Mouse (Mus musculus) small intestine, adult 2 months (tissue): Measurements from ENCODE around the gene Rhot1. TPM values are rescaled to one million over a fixed set of nuclear protein-coding genes. Genes with fewer than 3 reads are reported as not detected.
"Not testable (repeated sequence)": the region's sequence is repeated elsewhere in the genome, so short reads cannot be mapped to it uniquely, and the experiment has no call there.

ENCODE experiments used
- H3K27ac ChIP-seq: fragments of 200-500 bp; 2 replicates; pipeline ENCODE4 v1.5.1; 2012; ENCODE audit warnings: low read depth, low read length, control low read depth, inconsistent platforms; ENCODE audit not compliant: insufficient read depth
- H3K27me3 ChIP-seq: fragments of 200-500 bp; 2 replicates; pipeline ENCODE4 v1.6.1; 2012; ENCODE audit warnings: mild to moderate bottlenecking, moderate library complexity, low read length, inconsistent platforms; ENCODE audit not compliant: control insufficient read depth, insufficient read depth
- H3K36me3 ChIP-seq: fragments of 200-500 bp; 2 replicates; pipeline ENCODE4 v1.6.1; 2012; ENCODE audit warnings: mild to moderate bottlenecking, low read length, control low read depth, inconsistent platforms; ENCODE audit not compliant: control insufficient read depth, insufficient read depth
- H3K4me1 ChIP-seq: fragments of 200-500 bp; 2 replicates; pipeline ENCODE4 v1.6.1; 2012; ENCODE audit warnings: low read length, inconsistent platforms, mixed read lengths; ENCODE audit not compliant: control insufficient read depth, insufficient read depth, insufficient read length
- H3K4me3 ChIP-seq: fragments of 200-500 bp; 2 replicates; pipeline ENCODE4 v1.5.1; 2012; ENCODE audit warnings: low read depth, mild to moderate bottlenecking, control low read depth, inconsistent platforms, low read length, moderate library complexity
- CTCF ChIP-seq: fragments of 200-500 bp; IDR thresholded peaks from 2 replicates; pipeline ENCODE4 v1.5.1; 2012; ENCODE audit warnings: low read depth, mild to moderate bottlenecking, control low read depth, inconsistent platforms, low read length, moderate library complexity, mixed read lengths; ENCODE audit not compliant: insufficient replicate concordance, insufficient read length; ENCODE audit errors: extremely low read depth
- POLR2A ChIP-seq: fragments of 200-500 bp; IDR thresholded peaks from 2 replicates; pipeline ENCODE4 v1.6.1; 2012; ENCODE audit warnings: low read depth, mild to moderate bottlenecking, control low read depth, inconsistent platforms, low read length, moderate library complexity
- WGBS: fragments of 180-500 bp; shearing (Covaris S2); methylation state at CpG from one replicate; pipeline ENCODE4 v1.1.7; 2018; 5-methylcytosine and 5-hydroxymethylcytosine counted together
- polyA plus RNA-seq: library from polyadenylated mRNA; depleted of rRNA; stranded (reverse); fragments of >200 nt; gene quantifications from 2 replicates; pipeline ENCODE4 v1.2.3, GENCODE M21; 2012

Gene Rhot1
- polyA plus RNA-seq, 1 experiment, result 3.0 TPM

GRCm38 (mm10) chr11:80183705-80184255 lies 25.0 kb upstream of the Rhot1 start, which contains the start of gene Rnf135:
Rnf135 (plus strand) TSS chr11:80183851.
- H3K36me3 ChIP-seq, result 0 out of 2 replicates have a peak, but pooled peaks cover 2% of the 10 kb centered on the region
- WGBS, result under 1% methylated on average over 33 of the region's 33 CpGs
- peak within 1 kb of the TSS; percentile 73 for H3K27ac ChIP-seq
- H3K4me3 ChIP-seq, result peak within 1 kb of the TSS; percentile 69
- peak; percentile 90 for TF ChIP-seq POLR2A
- no peak for TF ChIP-seq CTCF
- H3K4me1 ChIP-seq, result no peaks in the 10 kb centered on the region
- H3K27me3 ChIP-seq, result no peaks in the 10 kb centered on the region

- H3K27ac ChIP-seq, result 0 out of 2 replicates have a peak overlapping the region, but pooled peaks have one; percentile 12
- peaks cover 2% of the 10 kb centered on the region; the same call in 1 of the 2 replicates for H3K36me3 ChIP-seq
- TF ChIP-seq POLR2A (no peak), CTCF (no peak)
- WGBS, result 50% methylated on average over 6 of the region's 6 CpGs
- H3K27me3 ChIP-seq, result no peaks in the 10 kb centered on the region
- no peaks in the 10 kb centered on the region for H3K4me1 ChIP-seq
- peak overlapping the region; percentile 69; the same call in 1 of the 2 replicates for H3K4me3 ChIP-seq
Measured at GRCm38 (mm10) chr11:80184531-80185071, 24.2 kb upstream of the Rhot1 start.

- 0 out of 2 replicates have a peak overlapping the region, but pooled peaks have one; percentile 16 for H3K27ac ChIP-seq
- peak overlapping the region; percentile 7; the same call in 1 of the 2 replicates for H3K4me3 ChIP-seq
- H3K36me3 ChIP-seq, H3K4me1 ChIP-seq, H3K27me3 ChIP-seq: not testable (repeated sequence)
- WGBS, result 58% methylated on average over 5 of the region's 5 CpGs
Measured at GRCm38 (mm10) chr11:80185441-80185976, 23.3 kb upstream of the Rhot1 start.

- no peaks in the 10 kb centered on the region for H3K4me1 ChIP-seq
- H3K4me3 ChIP-seq, result no peak overlapping the region
- no peak overlapping the region for H3K27ac ChIP-seq
- H3K27me3 ChIP-seq, result no peaks in the 10 kb centered on the region
- no peak for TF ChIP-seq POLR2A
- TF ChIP-seq CTCF, result no peak
- peaks cover 21% of the 10 kb centered on the region for H3K36me3 ChIP-seq
- WGBS, result 77% methylated on average over 4 of the region's 4 CpGs
Measured at GRCm38 (mm10) chr11:80190280-80190679, 18.5 kb upstream of the Rhot1 start.

GRCm38 (mm10) chr11:80193827-80194226 lies 15.0 kb upstream of the Rhot1 start:
- Histone ChIP-seq H3K27me3 (no peaks in the 10 kb centered on the region), H3K27ac (no peak overlapping the region), H3K36me3 (peaks cover 24% of the 10 kb centered on the region), H3K4me3 (no peak overlapping the region), H3K4me1 (no peaks in the 10 kb centered on the region)
- WGBS, result 85% methylated on average over 4 of the region's 4 CpGs
- TF ChIP-seq POLR2A (no peak), CTCF (peak; percentile 24; the same call in 1 of the 2 replicates)

GRCm38 (mm10) chr11:80196351-80196750 lies 12.5 kb upstream of the Rhot1 start:
- Histone ChIP-seq H3K4me3 (no peak overlapping the region), H3K36me3 (peaks cover 19% of the 10 kb centered on the region), H3K4me1 (no peaks in the 10 kb centered on the region), H3K27me3 (no peaks in the 10 kb centered on the region), H3K27ac (no peak overlapping the region)
- no peak for TF ChIP-seq POLR2A
- no peak for TF ChIP-seq CTCF
- 90% methylated on average over 7 of the region's 7 CpGs for WGBS

- TF ChIP-seq CTCF (no peak), POLR2A (no peak)
- WGBS, result 94% methylated on average over 3 of the region's 3 CpGs
Measured at GRCm38 (mm10) chr11:80199316-80199715, 9.5 kb upstream of the Rhot1 start.

More at GRCm38 (mm10) chr11:80199316-80199715, 9.5 kb upstream of the Rhot1 start:
- Histone ChIP-seq H3K4me3 (no peak overlapping the region), H3K4me1 (no peaks in the 10 kb centered on the region; the same call in 1 of the 2 replicates), H3K27me3 (no peaks in the 10 kb centered on the region), H3K36me3 (peaks cover 13% of the 10 kb centered on the region), H3K27ac (no peak overlapping the region)
